Mouse (Mus musculus) stomach, postnatal 0 days (tissue): ENCODE measurements around the gene Cdc42bpa.

Source experiments
- CTCF ChIP-seq: IDR thresholded peaks from 2 replicates; pipeline ENCODE4 v1.5.1; 2016; ENCODE audit warnings: antibody characterized with exemption, low read depth, mild to moderate bottlenecking, moderate library complexity
- EP300 ChIP-seq: optimal IDR thresholded peaks from 2 replicates; pipeline ENCODE3; 2016; ENCODE audit warnings: antibody characterized with exemption

- TF ChIP-seq CTCF, result no peak
- TF ChIP-seq EP300, result no peak
Observed at GRCm38 (mm10) chr1:180031705-180032548, 71.7 kb downstream of the Cdc42bpa start.
